Mouse (Mus musculus) embryo, embryonic 11.5 days (tissue): ENCODE measurements at regions not wholly inside any gene's neighbourhood (a gene's known extent, or its start where the extent isn't known, plus 50 kb on each side); places are given as distances from the start of the nearest gene placed in this dataset.

Experiments used
- DNase-seq: peaks from one replicate; pipeline ENCODE4 v3.0.0-alpha.2; 2012; ENCODE audit warnings: low read depth, low spot score

GRCm38 (mm10) chr4:127421927-127422450 lies 64.0 kb upstream of the Gjb5 start:
- no peak for DNase-seq

- DNase-seq = no peak
These were observed 63.1 kb upstream of the Gjb5 start for GRCm38 (mm10) chr4:127421129-127421528.

GRCm38 (mm10) chr4:127419786-127420120 lies 61.8 kb upstream of the Gjb5 start:
- no peak for DNase-seq

GRCm38 (mm10) chr4:127419062-127419785 lies 61.2 kb upstream of the Gjb5 start:
- DNase-seq = peak; percentile 65

GRCm38 (mm10) chr4:127416906-127417305 lies 58.9 kb upstream of the Gjb5 start:
- DNase-seq = no peak

GRCm38 (mm10) chr4:127413997-127414964 lies 56.3 kb upstream of the Gjb5 start:
- DNase-seq = no peak
